Mouse (Mus musculus): ENCODE data around the gene Fer.

DNA sequence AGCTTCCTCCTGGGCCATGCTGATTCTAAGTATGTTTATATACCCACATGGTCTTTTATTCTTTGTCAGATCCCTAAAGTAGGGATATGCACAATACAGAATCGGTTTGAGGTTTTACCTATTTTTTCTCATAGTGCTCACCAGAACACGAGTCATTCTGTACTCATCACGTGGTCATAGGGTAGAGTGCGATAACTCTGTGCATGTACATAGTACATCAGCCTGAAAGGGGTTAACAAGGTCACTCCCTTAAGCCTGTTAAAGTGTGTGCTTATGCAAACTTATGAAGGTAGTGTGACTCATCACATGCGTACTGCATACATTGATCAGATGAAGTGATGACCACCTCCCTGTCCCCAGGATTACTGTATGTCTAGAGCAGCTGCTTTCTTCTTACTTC lies 245.9 kb downstream of the Fer start:
- no peak for TF ChIP-seq POLR2A (IDR thresholded peaks at IDR 0.05; ENCODE audit: control insufficient read depth, low read depth, low read length)
- TF ChIP-seq CTCF (IDR thresholded peaks at IDR 0.05; ENCODE audit: control insufficient read depth, insufficient read depth, insufficient replicate concordance, low read depth, low read length) = no peak
